Mouse (Mus musculus): ENCODE measurements around the gene Acd. TPM values are rescaled to one million over a fixed set of nuclear protein-coding genes. Genes with fewer than 3 reads are reported as not detected.
A peak's percentile ranks its signal among the peaks of the same experiment; 100 is the strongest.

The Acd gene
- polyA plus RNA-seq, 1 experiment from 2014 or later: 58.7 TPM

GRCm38 (mm10) chr8:105689256-105689982, 11.5 kb downstream of the Acd start:
- DNase-seq (ENCODE audit: low spot score) (no peak), ATAC-seq (ENCODE audit: low read depth) (no peak)
- H3K4me2 ChIP-seq (ENCODE audit: low read depth, low read length): no peak overlapping the region
- H3K27ac ChIP-seq (replicated peaks; ENCODE audit: low read depth, low read length): no peak overlapping the region
- no peak overlapping the region for H3K9ac ChIP-seq (ENCODE audit: low read depth, low read length)
- 0 out of 2 replicates have a peak, but pooled peaks cover 4% of the 10 kb centered on the region for H3K27me3 ChIP-seq (replicated peaks; ENCODE audit: control insufficient read depth, insufficient read depth, low read length)
- H3K4me3 ChIP-seq (ENCODE audit: low read depth, low read length): no peak overlapping the region
- 65% methylated on average over 34 of the region's 35 CpGs for WGBS
- peaks cover under 1% of the 10 kb centered on the region; the same call in 1 of the 2 replicates for H3K36me3 ChIP-seq (ENCODE audit: control insufficient read depth, insufficient read depth, low read length)
- peaks cover 8% of the 10 kb centered on the region for H3K4me1 ChIP-seq (ENCODE audit: control insufficient read depth, insufficient read depth, low read length)
- peaks cover 7% of the 10 kb centered on the region; the same call in 1 of the 2 replicates for H3K9me3 ChIP-seq (ENCODE audit: control insufficient read depth, low read length)

GRCm38 (mm10) chr8:105688242-105688752, 12.6 kb downstream of the Acd start:
- ATAC-seq (ENCODE audit: low read depth) (no peak), DNase-seq (ENCODE audit: low spot score) (no peak)
- Histone ChIP-seq H3K9me3 (ENCODE audit: control insufficient read depth, low read length) (peaks cover 6% of the 10 kb centered on the region; the same call in 1 of the 2 replicates), H3K27ac (replicated peaks; ENCODE audit: low read depth, low read length) (no peak overlapping the region), H3K4me2 (ENCODE audit: low read depth, low read length) (no peak overlapping the region), H3K27me3 (replicated peaks; ENCODE audit: control insufficient read depth, insufficient read depth, low read length) (no peaks in the 10 kb centered on the region), H3K36me3 (ENCODE audit: control insufficient read depth, insufficient read depth, low read length) (peaks cover 10% of the 10 kb centered on the region; the same call in 1 of the 2 replicates), H3K4me1 (ENCODE audit: control insufficient read depth, insufficient read depth, low read length) (no peaks in the 10 kb centered on the region), H3K9ac (ENCODE audit: low read depth, low read length) (no peak overlapping the region), H3K4me3 (ENCODE audit: low read depth, low read length) (no peak overlapping the region)
- 61% methylated on average over 14 of the region's 14 CpGs for WGBS

- Histone ChIP-seq H3K36me3 (ENCODE audit: control insufficient read depth, insufficient read depth, low read length) (peaks cover 18% of the 10 kb centered on the region; the same call in 1 of the 2 replicates), H3K27ac (replicated peaks; ENCODE audit: low read depth, low read length) (no peak overlapping the region), H3K4me3 (ENCODE audit: low read depth, low read length) (no peak overlapping the region), H3K9me3 (ENCODE audit: control insufficient read depth, low read length) (no peaks in the 10 kb centered on the region), H3K27me3 (replicated peaks; ENCODE audit: control insufficient read depth, insufficient read depth, low read length) (no peaks in the 10 kb centered on the region), H3K4me2 (ENCODE audit: low read depth, low read length) (no peak overlapping the region), H3K9ac (ENCODE audit: low read depth, low read length) (no peak overlapping the region), H3K4me1 (ENCODE audit: control insufficient read depth, insufficient read depth, low read length) (no peaks in the 10 kb centered on the region)
- ATAC-seq (ENCODE audit: low read depth) (no peak), DNase-seq (ENCODE audit: low spot score) (no peak)
- 66% methylated on average over 8 of the region's 8 CpGs for WGBS
These were observed 13.4 kb downstream of the Acd start for GRCm38 (mm10) chr8:105687512-105687911.

GRCm38 (mm10) chr8:105686551-105686950, 14.4 kb downstream of the Acd start:
- H3K27me3 ChIP-seq (replicated peaks; ENCODE audit: control insufficient read depth, insufficient read depth, low read length): no peaks in the 10 kb centered on the region
- DNase-seq (ENCODE audit: low spot score) (no peak), ATAC-seq (ENCODE audit: low read depth) (no peak)
- no peak overlapping the region for H3K9ac ChIP-seq (ENCODE audit: low read depth, low read length)
- peaks cover 27% of the 10 kb centered on the region for H3K36me3 ChIP-seq (ENCODE audit: control insufficient read depth, insufficient read depth, low read length)
- H3K9me3 ChIP-seq (ENCODE audit: control insufficient read depth, low read length): no peaks in the 10 kb centered on the region
- H3K4me2 ChIP-seq (ENCODE audit: low read depth, low read length): no peak overlapping the region
- H3K4me3 ChIP-seq (ENCODE audit: low read depth, low read length): no peak overlapping the region
- no peaks in the 10 kb centered on the region for H3K4me1 ChIP-seq (ENCODE audit: control insufficient read depth, insufficient read depth, low read length)
- H3K27ac ChIP-seq (replicated peaks; ENCODE audit: low read depth, low read length): no peak overlapping the region
- 50% methylated on average over 6 of the region's 6 CpGs for WGBS

- H3K27ac ChIP-seq (replicated peaks; ENCODE audit: low read depth, low read length): no peak within 1 kb of the TSS
- WGBS: 8% methylated on average over 22 of the region's 26 CpGs
- H3K27me3 ChIP-seq (replicated peaks; ENCODE audit: control insufficient read depth, insufficient read depth, low read length): no peaks in the 10 kb centered on the region
- H3K4me2 ChIP-seq (ENCODE audit: low read depth, low read length): peak within 1 kb of the TSS; percentile 42
- no peaks in the 10 kb centered on the region for H3K9me3 ChIP-seq (ENCODE audit: control insufficient read depth, low read length)
- 0 out of 2 replicates have a peak within 1 kb of the TSS, but pooled peaks have one; percentile 11 for H3K4me3 ChIP-seq (ENCODE audit: low read depth, low read length)
- DNase-seq (ENCODE audit: low spot score) (peak; percentile 19), ATAC-seq (ENCODE audit: low read depth) (peak; percentile 54; the same call in 1 of the 2 replicates)
- H3K9ac ChIP-seq (ENCODE audit: low read depth, low read length): peak within 1 kb of the TSS; percentile 37; the same call in 1 of the 2 replicates
- no peaks in the 10 kb centered on the region for H3K4me1 ChIP-seq (ENCODE audit: control insufficient read depth, insufficient read depth, low read length)
- H3K36me3 ChIP-seq (ENCODE audit: control insufficient read depth, insufficient read depth, low read length): peaks cover 34% of the 10 kb centered on the region
These were observed 15.1 kb downstream of the Acd start, which contains the start of gene Carmil2 for GRCm38 (mm10) chr8:105685796-105686308. Gene Carmil2 (plus strand): TSS chr8:105686274.

- H3K4me3 ChIP-seq (ENCODE audit: low read depth, low read length): no peak overlapping the region
- peaks cover 40% of the 10 kb centered on the region for H3K36me3 ChIP-seq (ENCODE audit: control insufficient read depth, insufficient read depth, low read length)
- no peaks in the 10 kb centered on the region for H3K9me3 ChIP-seq (ENCODE audit: control insufficient read depth, low read length)
- no peaks in the 10 kb centered on the region for H3K27me3 ChIP-seq (replicated peaks; ENCODE audit: control insufficient read depth, insufficient read depth, low read length)
- 76% methylated on average over 7 of the region's 7 CpGs for WGBS
- ATAC-seq (ENCODE audit: low read depth): no peak
- no peak overlapping the region for H3K27ac ChIP-seq (replicated peaks; ENCODE audit: low read depth, low read length)
- H3K9ac ChIP-seq (ENCODE audit: low read depth, low read length): 0 out of 2 replicates have a peak overlapping the region, but pooled peaks have one; percentile 37
- H3K4me1 ChIP-seq (ENCODE audit: control insufficient read depth, insufficient read depth, low read length): no peaks in the 10 kb centered on the region
- no peak for DNase-seq (ENCODE audit: low spot score)
- H3K4me2 ChIP-seq (ENCODE audit: low read depth, low read length): no peak overlapping the region
These were observed 15.6 kb downstream of the Acd start for GRCm38 (mm10) chr8:105685325-105685724.

GRCm38 (mm10) chr8:105677891-105678290, 23.0 kb downstream of the Acd start:
- ATAC-seq (ENCODE audit: low read depth) (no peak), DNase-seq (ENCODE audit: low spot score) (no peak)
- no peaks in the 10 kb centered on the region for H3K4me1 ChIP-seq (ENCODE audit: control insufficient read depth, insufficient read depth, low read length)
- H3K9me3 ChIP-seq (ENCODE audit: control insufficient read depth, low read length): no peaks in the 10 kb centered on the region
- H3K27ac ChIP-seq (replicated peaks; ENCODE audit: low read depth, low read length): no peak overlapping the region
- no peak overlapping the region for H3K4me2 ChIP-seq (ENCODE audit: low read depth, low read length)
- H3K4me3 ChIP-seq (ENCODE audit: low read depth, low read length): no peak overlapping the region
- H3K9ac ChIP-seq (ENCODE audit: low read depth, low read length): no peak overlapping the region
- no peaks in the 10 kb centered on the region for H3K27me3 ChIP-seq (replicated peaks; ENCODE audit: control insufficient read depth, insufficient read depth, low read length)
- 85% methylated on average over 1 of the region's 1 CpGs for WGBS
- H3K36me3 ChIP-seq (ENCODE audit: control insufficient read depth, insufficient read depth, low read length): peaks cover 94% of the 10 kb centered on the region

- no peak overlapping the region for H3K4me2 ChIP-seq (ENCODE audit: low read depth, low read length)
- 78% methylated on average over 3 of the region's 3 CpGs for WGBS
- no peaks in the 10 kb centered on the region for H3K4me1 ChIP-seq (ENCODE audit: control insufficient read depth, insufficient read depth, low read length)
- H3K9me3 ChIP-seq (ENCODE audit: control insufficient read depth, low read length): no peaks in the 10 kb centered on the region
- peak; percentile 42 for DNase-seq (ENCODE audit: low spot score)
- H3K36me3 ChIP-seq (ENCODE audit: control insufficient read depth, insufficient read depth, low read length): peaks cover 36% of the 10 kb centered on the region
- ATAC-seq (ENCODE audit: low read depth): no peak
- no peaks in the 10 kb centered on the region for H3K27me3 ChIP-seq (replicated peaks; ENCODE audit: control insufficient read depth, insufficient read depth, low read length)
- no peak overlapping the region for H3K4me3 ChIP-seq (ENCODE audit: low read depth, low read length)
- H3K9ac ChIP-seq (ENCODE audit: low read depth, low read length): no peak overlapping the region
- H3K27ac ChIP-seq (replicated peaks; ENCODE audit: low read depth, low read length): no peak overlapping the region
These were observed 39.7 kb downstream of the Acd start for GRCm38 (mm10) chr8:105661167-105661566.

Measured in embryonic facial prominence, embryonic 14.5 days (tissue).